Mouse (Mus musculus) heart, embryonic 12.5 days (tissue): ENCODE results near the gene C330007P06Rik. TPM values are rescaled to one million over a fixed set of nuclear protein-coding genes. Genes with fewer than 3 reads are reported as not detected.
"Not testable (repeated sequence)": the region's sequence is repeated elsewhere in the genome, so short reads cannot be mapped to it uniquely, and the experiment has no call there.

Experiments
- ATAC-seq: fragments of 200-750 bp; cut with Nextera tagmentation; 2 replicates; pipeline ENCODE4 v1.8.0; 2017; ENCODE audit warnings: moderate TSS enrichment, moderate library complexity; ENCODE audit not compliant: insufficient number of reproducible peaks, low FRiP score
- H3K27ac ChIP-seq: fragments of 300-500 bp; sonication (generic); 2 replicates; pipeline ENCODE4 v1.5.1; 2016; ENCODE audit warnings: mild to moderate bottlenecking, moderate library complexity; ENCODE audit not compliant: poor library complexity, severe bottlenecking
- H3K27me3 ChIP-seq: fragments of 300-500 bp; sonication (generic); replicated peaks from 2 replicates; pipeline ENCODE4 v1.6.1; 2016; ENCODE audit warnings: mild to moderate bottlenecking, moderate library complexity
- H3K36me3 ChIP-seq: fragments of 300-500 bp; sonication (generic); 2 replicates; pipeline ENCODE4 v1.6.1; 2016; ENCODE audit warnings: mild to moderate bottlenecking, moderate library complexity
- H3K4me1 ChIP-seq: fragments of 300-500 bp; sonication (generic); replicated peaks from 2 replicates; pipeline ENCODE4 v1.6.1; 2016; ENCODE audit warnings: mild to moderate bottlenecking
- H3K4me2 ChIP-seq: fragments of 300-500 bp; sonication (generic); 2 replicates; pipeline ENCODE4 v1.6.1; 2016; ENCODE audit warnings: mild to moderate bottlenecking, moderate library complexity
- H3K4me3 ChIP-seq: fragments of 300-500 bp; sonication (generic); 2 replicates; pipeline ENCODE4 v1.5.1; 2016; ENCODE audit warnings: mild to moderate bottlenecking
- H3K9ac ChIP-seq: fragments of 300-500 bp; sonication (generic); 2 replicates; pipeline ENCODE4 v1.6.1; 2016; ENCODE audit warnings: mild to moderate bottlenecking, moderate library complexity
- H3K9me3 ChIP-seq: fragments of 300-500 bp; sonication (generic); replicated peaks from 2 replicates; pipeline ENCODE4 v1.6.1; 2016; ENCODE audit warnings: mild to moderate bottlenecking, moderate library complexity
- WGBS: fragments of 180-500 bp; shearing (Covaris S2); methylation state at CpG from one replicate; pipeline ENCODE4 v1.1.7; 2016; 5-methylcytosine and 5-hydroxymethylcytosine counted together
- polyA plus RNA-seq: library from polyadenylated mRNA; unstranded; fragments of >200 nt; fragmentation: Nextera tagmentation; extraction: Ambion mirVana; gene quantifications from 2 replicates; pipeline ENCODE4 v1.2.1, GENCODE M21; 2016

C330007P06Rik gene
- polyA plus RNA-seq, result 21.8 and 24.0 TPM in 2 replicates

GRCm38 (mm10) chrX:36873765-36874164 is at the start of gene C330007P06Rik, which contains the start of gene Ube2a:
Gene C330007P06Rik (minus strand): TSS chrX:36874111.
Gene Ube2a (plus strand): TSS chrX:36873900.
- Histone ChIP-seq H3K36me3 (no peaks in the 10 kb centered on the region), H3K4me2 (peak within 1 kb of the TSS; percentile 80), H3K27ac (peak within 1 kb of the TSS; percentile 75), H3K4me1 (peaks cover 6% of the 10 kb centered on the region; the same call in 1 of the 2 replicates), H3K9me3 (no peaks in the 10 kb centered on the region), H3K4me3 (peak within 1 kb of the TSS; percentile 77), H3K27me3 (0 out of 2 replicates have a peak, but pooled peaks cover 3% of the 10 kb centered on the region), H3K9ac (peak within 1 kb of the TSS; percentile 86)
- no peak for ATAC-seq
- 22% methylated on average over 8 of the region's 8 CpGs for WGBS

GRCm38 (mm10) chrX:36921346-36921745 is 47.4 kb upstream of the C330007P06Rik start:
- WGBS, result 80% methylated on average over 4 of the region's 4 CpGs
- peaks cover 13% of the 10 kb centered on the region for H3K36me3 ChIP-seq
- H3K9me3 ChIP-seq, result no peaks in the 10 kb centered on the region
- no peaks in the 10 kb centered on the region for H3K27me3 ChIP-seq
- no peak overlapping the region for H3K9ac ChIP-seq
- no peak for ATAC-seq
- no peaks in the 10 kb centered on the region for H3K4me1 ChIP-seq
- H3K4me3 ChIP-seq, result no peak overlapping the region
- H3K27ac ChIP-seq, result no peak overlapping the region
- no peak overlapping the region for H3K4me2 ChIP-seq

- no peak for ATAC-seq
- no peaks in the 10 kb centered on the region for H3K4me1 ChIP-seq
- WGBS, result 72% methylated on average over 1 of the region's 1 CpGs
These were observed 43.8 kb upstream of the C330007P06Rik start for GRCm38 (mm10) chrX:36917749-36918148.

GRCm38 (mm10) chrX:36911343-36911742 is 37.4 kb upstream of the C330007P06Rik start:
- Histone ChIP-seq H3K36me3 (no peaks in the 10 kb centered on the region), H3K4me2 (no peak overlapping the region), H3K27ac (no peak overlapping the region), H3K27me3 (no peaks in the 10 kb centered on the region), H3K4me1 (no peaks in the 10 kb centered on the region), H3K9ac (no peak overlapping the region), H3K9me3 (no peaks in the 10 kb centered on the region), H3K4me3 (no peak overlapping the region)
- 42% methylated on average over 12 of the region's 12 CpGs for WGBS
- ATAC-seq, result no peak

More at GRCm38 (mm10) chrX:36917749-36918148, 43.8 kb upstream of the C330007P06Rik start:
- Histone ChIP-seq H3K4me2 (no peak overlapping the region), H3K36me3 (peaks cover 11% of the 10 kb centered on the region), H3K9me3 (no peaks in the 10 kb centered on the region), H3K9ac (no peak overlapping the region), H3K27ac (no peak overlapping the region), H3K4me3 (no peak overlapping the region), H3K27me3 (no peaks in the 10 kb centered on the region)

- no peak for ATAC-seq
- H3K9ac ChIP-seq, result no peak overlapping the region
- H3K27me3 ChIP-seq, result no peaks in the 10 kb centered on the region
- H3K4me2 ChIP-seq, result no peak overlapping the region
- H3K4me3 ChIP-seq, result no peak overlapping the region
- no peaks in the 10 kb centered on the region for H3K36me3 ChIP-seq
- H3K9me3 ChIP-seq, result no peaks in the 10 kb centered on the region
- no peak overlapping the region for H3K27ac ChIP-seq
- WGBS, result 29% methylated on average over 5 of the region's 5 CpGs
- H3K4me1 ChIP-seq, result 0 out of 2 replicates have a peak, but pooled peaks cover 6% of the 10 kb centered on the region
These were observed 32.6 kb upstream of the C330007P06Rik start for GRCm38 (mm10) chrX:36906539-36906938.

GRCm38 (mm10) chrX:36903115-36903768 is 29.3 kb upstream of the C330007P06Rik start:
- H3K4me2 ChIP-seq, result peak overlapping the region; percentile 74
- H3K4me1 ChIP-seq, result 0 out of 2 replicates have a peak, but pooled peaks cover 6% of the 10 kb centered on the region
- peak overlapping the region; percentile 79 for H3K9ac ChIP-seq
- ATAC-seq, result peak; percentile 91
- no peaks in the 10 kb centered on the region for H3K27me3 ChIP-seq
- peak overlapping the region; percentile 73 for H3K27ac ChIP-seq
- H3K36me3 ChIP-seq, result no peaks in the 10 kb centered on the region
- WGBS, result 15% methylated on average over 30 of the region's 32 CpGs
- no peaks in the 10 kb centered on the region for H3K9me3 ChIP-seq
- peak overlapping the region; percentile 71 for H3K4me3 ChIP-seq

- Histone ChIP-seq H3K9ac (peak within 1 kb of the TSS; percentile 79), H3K9me3 (no peaks in the 10 kb centered on the region), H3K27ac (peak within 1 kb of the TSS; percentile 73), H3K27me3 (no peaks in the 10 kb centered on the region), H3K4me3 (peak within 1 kb of the TSS; percentile 71), H3K4me1 (0 out of 2 replicates have a peak, but pooled peaks cover 6% of the 10 kb centered on the region), H3K4me2 (peak within 1 kb of the TSS; percentile 74), H3K36me3 (no peaks in the 10 kb centered on the region)
- 13% methylated on average over 40 of the region's 47 CpGs for WGBS
- ATAC-seq, result peak; percentile 71
These were observed 28.6 kb upstream of the C330007P06Rik start, which contains the start of gene Nkrf for GRCm38 (mm10) chrX:36902321-36903114. Gene Nkrf (minus strand): TSS chrX:36902899.

- WGBS, result 42% methylated on average over 3 of the region's 3 CpGs
- H3K9ac ChIP-seq, result no peak overlapping the region; the same call in 1 of the 2 replicates
- H3K9me3 ChIP-seq, result no peaks in the 10 kb centered on the region
These were observed 27.7 kb upstream of the C330007P06Rik start for GRCm38 (mm10) chrX:36901655-36902054.

GRCm38 (mm10) chrX:36898931-36899330 is 25.0 kb upstream of the C330007P06Rik start:
- not testable (repeated sequence) for H3K4me1 ChIP-seq, H3K4me3 ChIP-seq, H3K4me2 ChIP-seq, H3K27me3 ChIP-seq, H3K27ac ChIP-seq, H3K9me3 ChIP-seq, ATAC-seq, H3K36me3 ChIP-seq, H3K9ac ChIP-seq
- 38% methylated on average over 1 of the region's 1 CpGs for WGBS

More at GRCm38 (mm10) chrX:36901655-36902054, 27.7 kb upstream of the C330007P06Rik start:
- no peaks in the 10 kb centered on the region for H3K36me3 ChIP-seq
- no peak overlapping the region for H3K27ac ChIP-seq
- peak overlapping the region; percentile 71 for H3K4me3 ChIP-seq
- no peak for ATAC-seq
- no peaks in the 10 kb centered on the region for H3K27me3 ChIP-seq
- peak overlapping the region; percentile 74 for H3K4me2 ChIP-seq
- H3K4me1 ChIP-seq, result 0 out of 2 replicates have a peak, but pooled peaks cover 6% of the 10 kb centered on the region

- Histone ChIP-seq H3K9me3 (0 out of 2 replicates have a peak, but pooled peaks cover 3% of the 10 kb centered on the region), H3K36me3 (peaks cover 5% of the 10 kb centered on the region), H3K4me3 (no peak overlapping the region), H3K4me2 (no peak overlapping the region), H3K27ac (no peak overlapping the region), H3K4me1 (no peaks in the 10 kb centered on the region), H3K9ac (no peak overlapping the region), H3K27me3 (no peaks in the 10 kb centered on the region)
- ATAC-seq, result no peak
- WGBS, result 90% methylated on average over 1 of the region's 1 CpGs
These were observed 10.8 kb upstream of the C330007P06Rik start for GRCm38 (mm10) chrX:36884719-36885118.

- Histone ChIP-seq H3K4me1 (peaks cover 6% of the 10 kb centered on the region; the same call in 1 of the 2 replicates), H3K9ac (peak overlapping the region; percentile 86), H3K9me3 (no peaks in the 10 kb centered on the region), H3K4me3 (peak overlapping the region; percentile 77), H3K4me2 (peak overlapping the region; percentile 80), H3K36me3 (no peaks in the 10 kb centered on the region), H3K27me3 (0 out of 2 replicates have a peak, but pooled peaks cover 3% of the 10 kb centered on the region), H3K27ac (peak overlapping the region; percentile 75)
- WGBS, result 6% methylated on average over 36 of the region's 36 CpGs
- ATAC-seq, result peak; percentile 75
These were observed 805 bp upstream of the C330007P06Rik start for GRCm38 (mm10) chrX:36874704-36875128.
